Mouse (Mus musculus): ENCODE measurements around the gene Katnbl1. TPM values are rescaled to one million over a fixed set of nuclear protein-coding genes. Genes with fewer than 3 reads are reported as not detected.

The Katnbl1 gene
- 48.4 and 53.0 TPM in 2 replicates for polyA plus RNA-seq (2015; fragmentation: Nextera tagmentation; extraction: Ambion mirVana)

GRCm38 (mm10) chr2:112378973-112379898 is at the start of gene Katnbl1:
Gene Katnbl1, plus strand, starts transcription at chr2:112379211.
- no peaks in the 10 kb centered on the region for H3K9me3 ChIP-seq
- H3K27ac ChIP-seq, result peak within 1 kb of the TSS; percentile 86
- peaks cover 3% of the 10 kb centered on the region; the same call in 1 of the 2 replicates for H3K27me3 ChIP-seq
- ATAC-seq (ENCODE audit: low FRiP score, low read depth), result peak; percentile 99
- H3K9ac ChIP-seq, result peak within 1 kb of the TSS; percentile 92
- peak within 1 kb of the TSS; percentile 94 for H3K4me3 ChIP-seq
- peaks cover 13% of the 10 kb centered on the region for H3K4me1 ChIP-seq
- WGBS, result under 1% methylated on average over 71 of the region's 72 CpGs
- peak within 1 kb of the TSS; percentile 72 for H3K4me2 ChIP-seq (replicated peaks)
- H3K36me3 ChIP-seq, result 0 out of 2 replicates have a peak, but pooled peaks cover 5% of the 10 kb centered on the region

GRCm38 (mm10) chr2:112332051-112332898 is 46.7 kb upstream of the Katnbl1 start:
- H3K36me3 ChIP-seq, result peaks cover 21% of the 10 kb centered on the region
- no peak overlapping the region for H3K4me3 ChIP-seq
- no peaks in the 10 kb centered on the region for H3K9me3 ChIP-seq
- no peak overlapping the region for H3K27ac ChIP-seq
- no peak for ATAC-seq (ENCODE audit: low FRiP score, low read depth)
- H3K4me1 ChIP-seq, result no peaks in the 10 kb centered on the region
- 73% methylated on average over 4 of the region's 4 CpGs for WGBS
- no peaks in the 10 kb centered on the region for H3K27me3 ChIP-seq
- no peak overlapping the region for H3K4me2 ChIP-seq (replicated peaks)
- H3K9ac ChIP-seq, result no peak overlapping the region

- Histone ChIP-seq H3K9ac (no peak overlapping the region), H3K4me2 (replicated peaks) (no peak overlapping the region), H3K27me3 (no peaks in the 10 kb centered on the region), H3K4me3 (no peak overlapping the region), H3K4me1 (no peaks in the 10 kb centered on the region), H3K36me3 (peaks cover 40% of the 10 kb centered on the region), H3K9me3 (no peaks in the 10 kb centered on the region), H3K27ac (no peak overlapping the region)
- ATAC-seq (ENCODE audit: low FRiP score, low read depth), result no peak
- 94% methylated on average over 6 of the region's 6 CpGs for whole genome bisulfite sequencing
Measured at GRCm38 (mm10) chr2:112337211-112337610, 41.8 kb upstream of the Katnbl1 start.

GRCm38 (mm10) chr2:112339736-112340135 is 39.3 kb upstream of the Katnbl1 start:
- H3K9ac ChIP-seq, result no peak overlapping the region
- H3K4me1 ChIP-seq, result no peaks in the 10 kb centered on the region
- H3K4me2 ChIP-seq (replicated peaks), result no peak overlapping the region
- 95% methylated on average over 2 of the region's 2 CpGs for WGBS
- no peaks in the 10 kb centered on the region for H3K9me3 ChIP-seq
- H3K36me3 ChIP-seq, result peaks cover 40% of the 10 kb centered on the region
- no peak overlapping the region for H3K27ac ChIP-seq
- no peak for ATAC-seq (ENCODE audit: low FRiP score, low read depth)
- H3K27me3 ChIP-seq, result no peaks in the 10 kb centered on the region
- no peak overlapping the region for H3K4me3 ChIP-seq

GRCm38 (mm10) chr2:112341117-112341516 is 37.9 kb upstream of the Katnbl1 start:
- H3K27ac ChIP-seq, result no peak overlapping the region
- H3K4me1 ChIP-seq, result no peaks in the 10 kb centered on the region
- no peak overlapping the region for H3K4me3 ChIP-seq
- no peaks in the 10 kb centered on the region for H3K27me3 ChIP-seq
- H3K9ac ChIP-seq, result no peak overlapping the region
- peaks cover 34% of the 10 kb centered on the region for H3K36me3 ChIP-seq
- 73% methylated on average over 3 of the region's 3 CpGs for WGBS
- no peak for ATAC-seq (ENCODE audit: low FRiP score, low read depth)
- no peaks in the 10 kb centered on the region for H3K9me3 ChIP-seq
- no peak overlapping the region for H3K4me2 ChIP-seq (replicated peaks)

- ATAC-seq (ENCODE audit: low FRiP score, low read depth), result no peak
- whole genome bisulfite sequencing, result 87% methylated on average over 3 of the region's 3 CpGs
- H3K27ac ChIP-seq, result no peak overlapping the region
Measured at GRCm38 (mm10) chr2:112348246-112348645, 30.8 kb upstream of the Katnbl1 start.

GRCm38 (mm10) chr2:112353685-112354455 is 25.1 kb upstream of the Katnbl1 start:
- Histone ChIP-seq H3K4me3 (no peak overlapping the region), H3K27me3 (no peaks in the 10 kb centered on the region), H3K36me3 (peaks cover 70% of the 10 kb centered on the region), H3K27ac (no peak overlapping the region), H3K4me2 (replicated peaks) (no peak overlapping the region), H3K9ac (no peak overlapping the region), H3K4me1 (no peaks in the 10 kb centered on the region), H3K9me3 (no peaks in the 10 kb centered on the region)
- WGBS, result 85% methylated on average over 7 of the region's 7 CpGs
- no peak for ATAC-seq (ENCODE audit: low FRiP score, low read depth)

More at GRCm38 (mm10) chr2:112348246-112348645, 30.8 kb upstream of the Katnbl1 start:
- Histone ChIP-seq H3K27me3 (no peaks in the 10 kb centered on the region), H3K36me3 (peaks cover 38% of the 10 kb centered on the region), H3K4me3 (no peak overlapping the region), H3K9ac (no peak overlapping the region), H3K9me3 (no peaks in the 10 kb centered on the region), H3K4me1 (no peaks in the 10 kb centered on the region), H3K4me2 (replicated peaks) (no peak overlapping the region)

- no peak for ATAC-seq (ENCODE audit: low FRiP score, low read depth)
- WGBS, result 84% methylated on average over 2 of the region's 2 CpGs
- Histone ChIP-seq H3K4me2 (replicated peaks) (no peak overlapping the region), H3K27ac (no peak overlapping the region), H3K4me3 (no peak overlapping the region), H3K4me1 (no peaks in the 10 kb centered on the region), H3K36me3 (peaks cover 85% of the 10 kb centered on the region), H3K9ac (no peak overlapping the region), H3K9me3 (no peaks in the 10 kb centered on the region), H3K27me3 (no peaks in the 10 kb centered on the region)
Measured at GRCm38 (mm10) chr2:112359611-112360010, 19.4 kb upstream of the Katnbl1 start.

GRCm38 (mm10) chr2:112360012-112360780 is 18.8 kb upstream of the Katnbl1 start:
- H3K27ac ChIP-seq, result no peak overlapping the region
- WGBS, result 92% methylated on average over 12 of the region's 12 CpGs
- peaks cover 89% of the 10 kb centered on the region for H3K36me3 ChIP-seq
- H3K27me3 ChIP-seq, result no peaks in the 10 kb centered on the region
- H3K9ac ChIP-seq, result no peak overlapping the region
- no peak for ATAC-seq (ENCODE audit: low FRiP score, low read depth)
- no peak overlapping the region for H3K4me2 ChIP-seq (replicated peaks)
- H3K9me3 ChIP-seq, result no peaks in the 10 kb centered on the region
- H3K4me3 ChIP-seq, result no peak overlapping the region
- no peaks in the 10 kb centered on the region for H3K4me1 ChIP-seq

- Histone ChIP-seq H3K9ac (no peak overlapping the region), H3K4me2 (replicated peaks) (no peak overlapping the region), H3K36me3 (peaks cover 85% of the 10 kb centered on the region), H3K4me3 (no peak overlapping the region), H3K27me3 (no peaks in the 10 kb centered on the region), H3K27ac (no peak overlapping the region), H3K9me3 (no peaks in the 10 kb centered on the region), H3K4me1 (no peaks in the 10 kb centered on the region)
- ATAC-seq (ENCODE audit: low FRiP score, low read depth), result no peak
- WGBS, result 86% methylated on average over 2 of the region's 2 CpGs
Measured at GRCm38 (mm10) chr2:112360781-112361169, 18.2 kb upstream of the Katnbl1 start.

GRCm38 (mm10) chr2:112367222-112367621 is 11.8 kb upstream of the Katnbl1 start:
- no peak overlapping the region for H3K27ac ChIP-seq
- H3K9ac ChIP-seq, result peak overlapping the region; percentile 86
- H3K27me3 ChIP-seq, result no peaks in the 10 kb centered on the region
- WGBS, result 18% methylated on average over 15 of the region's 15 CpGs
- H3K4me1 ChIP-seq, result peaks cover 12% of the 10 kb centered on the region
- H3K4me2 ChIP-seq (replicated peaks), result peak overlapping the region; percentile 88
- H3K9me3 ChIP-seq, result no peaks in the 10 kb centered on the region
- peak overlapping the region; percentile 89 for H3K4me3 ChIP-seq
- H3K36me3 ChIP-seq, result peaks cover 25% of the 10 kb centered on the region
- no peak for ATAC-seq (ENCODE audit: low FRiP score, low read depth)
